Mouse (Mus musculus) G1E (cell line): ENCODE results near the gene Mlh1. TPM values are rescaled to one million over a fixed set of nuclear protein-coding genes. Genes with fewer than 3 reads are reported as not detected.

Experiments
- ATAC-seq: 2 replicates; pipeline ENCODE4 v1.8.0; 2016; ENCODE audit warnings: mild to moderate bottlenecking; ENCODE audit not compliant: insufficient number of reproducible peaks, poor library complexity, low FRiP score, severe bottlenecking; ENCODE audit errors: extremely low read depth
- DNase-seq: peaks from one replicate; pipeline ENCODE4 v3.0.0; 2012; ENCODE audit warnings: low spot score
- H3K27me3 ChIP-seq: 2 replicates; pipeline ENCODE4 v1.6.1; 2012; ENCODE audit warnings: mild to moderate bottlenecking, low read length, inconsistent platforms; ENCODE audit not compliant: insufficient read depth
- H3K36me3 ChIP-seq: replicated peaks from 2 replicates; pipeline ENCODE3; 2012; ENCODE audit warnings: mild to moderate bottlenecking, inconsistent platforms
- H3K4me1 ChIP-seq: 2 replicates; pipeline ENCODE4 v1.6.1; 2012; ENCODE audit warnings: low read depth, low read length, inconsistent platforms, mixed read lengths; ENCODE audit not compliant: insufficient read depth
- H3K4me3 ChIP-seq: 2 replicates; pipeline ENCODE4 v1.5.1; 2012; ENCODE audit warnings: low read depth, mild to moderate bottlenecking, inconsistent platforms, low read length, moderate library complexity, mixed read lengths
- H3K9me3 ChIP-seq: replicated peaks from 2 replicates; pipeline ENCODE4 v1.6.1; 2012; ENCODE audit warnings: inconsistent platforms
- CTCF ChIP-seq: IDR thresholded peaks from 2 replicates; pipeline ENCODE4 v1.5.1; 2012; ENCODE audit warnings: low read depth, low read length, inconsistent platforms, mixed read lengths
- GATA1 ChIP-seq: IDR thresholded peaks from 2 replicates; pipeline ENCODE4 v1.6.1; 2012; ENCODE audit warnings: borderline replicate concordance, low read length, inconsistent platforms, mixed read lengths
- GATA2 ChIP-seq: IDR thresholded peaks from 2 replicates; pipeline ENCODE4 v1.6.1; 2012; ENCODE audit warnings: low read depth, low read length, inconsistent platforms, borderline replicate concordance
- POLR2AphosphoS5 ChIP-seq: IDR thresholded peaks from 2 replicates; pipeline ENCODE4 v1.6.1; 2012; ENCODE audit warnings: low read depth, low read length, inconsistent platforms; ENCODE audit not compliant: insufficient replicate concordance
- TAL1 ChIP-seq: conservative IDR thresholded peaks from 2 replicates; pipeline ENCODE4 v1.6.1; 2012; ENCODE audit warnings: low read depth, low read length, inconsistent platforms, mixed read lengths
- polyA plus RNA-seq: library from polyadenylated mRNA; stranded (reverse); fragments of >175 nt; gene quantifications from 2 replicates; pipeline ENCODE4 v1.2.3, GENCODE M21; 2012
- total RNA-seq, 2 experiments: library from RNA; stranded (forward) in 1 of 2; stranded (reverse) in 1 of 2; fragments of 200-1000 nt in 1 of 2; fragments of >200 nt in 1 of 2; fragmentation: Nextera tagmentation in 1 of 2; gene quantifications; 2 replicates each; pipeline ENCODE4 v1.2.3; 2014 to 2017

Gene Mlh1
- total and polyA plus RNA-seq, 3 experiments = 5.3 to 55.2 (median 32.3) TPM

GRCm38 (mm10) chr9:111188731-111189130, 82.9 kb downstream of the Mlh1 start:
- TF ChIP-seq GATA2 = no peak
- TF ChIP-seq POLR2AphosphoS5 = no peak
- TF ChIP-seq CTCF = no peak
- no peak for TF ChIP-seq TAL1
- TF ChIP-seq GATA1 = no peak
- no peaks in the 10 kb centered on the region for H3K27me3 ChIP-seq
- no peaks in the 10 kb centered on the region for H3K9me3 ChIP-seq
- ATAC-seq (no peak), DNase-seq (no peak)
- no peaks in the 10 kb centered on the region for H3K4me1 ChIP-seq
- H3K36me3 ChIP-seq = peaks cover 34% of the 10 kb centered on the region
- H3K4me3 ChIP-seq = no peak overlapping the region

GRCm38 (mm10) chr9:111186861-111187260, 84.7 kb downstream of the Mlh1 start:
- TF ChIP-seq GATA1 (no peak), POLR2AphosphoS5 (no peak), GATA2 (no peak), CTCF (no peak), TAL1 (no peak)
- no peak for DNase-seq
- Histone ChIP-seq H3K36me3 (peaks cover 29% of the 10 kb centered on the region), H3K4me3 (no peak overlapping the region), H3K9me3 (no peaks in the 10 kb centered on the region), H3K27me3 (no peaks in the 10 kb centered on the region), H3K4me1 (no peaks in the 10 kb centered on the region)
- ATAC-seq = no peak

- H3K4me1 ChIP-seq = no peaks in the 10 kb centered on the region
- peaks cover 26% of the 10 kb centered on the region for H3K36me3 ChIP-seq
- no peak for ATAC-seq
These were observed 86.7 kb downstream of the Mlh1 start for GRCm38 (mm10) chr9:111184929-111185328.

GRCm38 (mm10) chr9:111182176-111182575, 89.4 kb downstream of the Mlh1 start:
- Histone ChIP-seq H3K4me1 (no peaks in the 10 kb centered on the region), H3K9me3 (no peaks in the 10 kb centered on the region), H3K4me3 (no peak overlapping the region), H3K36me3 (peaks cover 21% of the 10 kb centered on the region), H3K27me3 (no peaks in the 10 kb centered on the region)
- ATAC-seq = no peak
- DNase-seq = no peak
- TF ChIP-seq GATA1 (no peak), CTCF (no peak), GATA2 (no peak), TAL1 (no peak), POLR2AphosphoS5 (no peak)

More at GRCm38 (mm10) chr9:111184929-111185328, 86.7 kb downstream of the Mlh1 start:
- no peak for TF ChIP-seq CTCF
- no peak for TF ChIP-seq GATA2
- TF ChIP-seq TAL1 = no peak
- TF ChIP-seq POLR2AphosphoS5 = no peak
- no peak for TF ChIP-seq GATA1
- DNase-seq = no peak
- H3K9me3 ChIP-seq = no peaks in the 10 kb centered on the region
- H3K4me3 ChIP-seq = no peak overlapping the region
- H3K27me3 ChIP-seq = no peaks in the 10 kb centered on the region

GRCm38 (mm10) chr9:111178971-111179370, 92.6 kb downstream of the Mlh1 start:
- no peaks in the 10 kb centered on the region for H3K27me3 ChIP-seq
- peaks cover 25% of the 10 kb centered on the region for H3K36me3 ChIP-seq
- DNase-seq = no peak
- no peak for ATAC-seq
- H3K9me3 ChIP-seq = peaks cover 4% of the 10 kb centered on the region
- no peaks in the 10 kb centered on the region for H3K4me1 ChIP-seq
- TF ChIP-seq CTCF (no peak), GATA1 (no peak), TAL1 (no peak), POLR2AphosphoS5 (no peak), GATA2 (no peak)
- H3K4me3 ChIP-seq = no peak overlapping the region

Other genes starting within 250 kb of the Mlh1 start
- gene Ccrl2, start 214.3 kb downstream of the Mlh1 start, total RNA-seq (2014; fragmentation: Nextera tagmentation) = 32.2 and 44.7 TPM in 2 replicates
- gene Ccrl2, start 214.3 kb downstream of the Mlh1 start, total RNA-seq (2017) = 20.9 and 21.0 TPM in 2 replicates
- gene Ccrl2, start 214.3 kb downstream of the Mlh1 start, polyA plus RNA-seq = 0.18 and 0.78 TPM in 2 replicates
- gene Lrrfip2, start 154.2 kb downstream of the Mlh1 start, total RNA-seq (2014; fragmentation: Nextera tagmentation) = 33.6 and 38.4 TPM in 2 replicates
- 28.4 and 30.4 TPM in 2 replicates for gene Lrrfip2, start 154.2 kb downstream of the Mlh1 start, total RNA-seq (2017)
- 11.7 and 14.3 TPM in 2 replicates for gene Lrrfip2, start 154.2 kb downstream of the Mlh1 start, polyA plus RNA-seq
- 64.7 and 67.6 TPM in 2 replicates for gene Epm2aip1, start 138 bp upstream of the Mlh1 start, total RNA-seq (2014; fragmentation: Nextera tagmentation)
- gene Epm2aip1, start 138 bp upstream of the Mlh1 start, total RNA-seq (2017) = 19.6 and 29.1 TPM in 2 replicates
- gene Epm2aip1, start 138 bp upstream of the Mlh1 start, polyA plus RNA-seq = 3.3 and 3.4 TPM in 2 replicates
- gene Trank1, start 39.9 kb upstream of the Mlh1 start, total RNA-seq (2014; fragmentation: Nextera tagmentation) = not detected in 2 replicates
- 0.05 and 0.12 TPM in 2 replicates for gene Trank1, start 39.9 kb upstream of the Mlh1 start, total RNA-seq (2017)
- gene Trank1, start 39.9 kb upstream of the Mlh1 start, polyA plus RNA-seq = not detected in 2 replicates
- gene Dclk3, start 167.3 kb upstream of the Mlh1 start, total RNA-seq (2014; fragmentation: Nextera tagmentation) = not detected in 2 replicates
- gene Dclk3, start 167.3 kb upstream of the Mlh1 start, total RNA-seq (2017) = 0.05 TPM in 1 of 2 replicates, not detected in the other
- not detected in 2 replicates for gene Dclk3, start 167.3 kb upstream of the Mlh1 start, polyA plus RNA-seq